Mouse (Mus musculus): ENCODE measurements at regions not wholly inside any gene's neighbourhood (a gene's known extent, or its start where the extent isn't known, plus 50 kb on each side); places are given as distances from the start of the nearest gene placed in this dataset.
"Not testable (repeated sequence)": the region's sequence is repeated elsewhere in the genome, so short reads cannot be mapped to it uniquely, and the experiment has no call there.

- DNase-seq: no peak
- Histone ChIP-seq H3K27me3 (replicated peaks; ENCODE audit: control insufficient read depth, insufficient read depth, low read length) (no peaks in the 10 kb centered on the region), H3K4me1 (ENCODE audit: control insufficient read depth, insufficient read depth, low read length) (no peaks in the 10 kb centered on the region), H3K27ac (ENCODE audit: insufficient read depth, low read depth, low read length) (no peak overlapping the region), H3K36me3 (ENCODE audit: control insufficient read depth, insufficient read depth, low read length) (no peaks in the 10 kb centered on the region), H3K4me3 (ENCODE audit: insufficient read depth, low read depth, low read length) (no peak overlapping the region)
- TF ChIP-seq POLR2A (IDR thresholded peaks at IDR 0.05; ENCODE audit: low read depth, low read length) (no peak), CTCF (conservative IDR thresholded peaks at IDR 0.05; ENCODE audit: insufficient read depth, insufficient read length, low read depth, low read length) (no peak)
- WGBS: 64% methylated on average over 1 of the region's 1 CpGs
These were observed 111.2 kb downstream of the Pou4f1 start for GRCm38 (mm10) chr14:104356636-104357035.

GRCm38 (mm10) chr14:104336783-104337182, 131.0 kb downstream of the Pou4f1 start:
- not testable (repeated sequence) for H3K27ac ChIP-seq (ENCODE audit: insufficient read depth, low read depth, low read length); H3K4me3 ChIP-seq (ENCODE audit: insufficient read depth, low read depth, low read length); DNase-seq; H3K36me3 ChIP-seq (ENCODE audit: control insufficient read depth, insufficient read depth, low read length); H3K27me3 ChIP-seq (replicated peaks; ENCODE audit: control insufficient read depth, insufficient read depth, low read length); H3K4me1 ChIP-seq (ENCODE audit: control insufficient read depth, insufficient read depth, low read length)
- WGBS: 97% methylated on average over 15 of the region's 15 CpGs

- Histone ChIP-seq H3K36me3 (ENCODE audit: control insufficient read depth, insufficient read depth, low read length) (no peaks in the 10 kb centered on the region), H3K27me3 (replicated peaks; ENCODE audit: control insufficient read depth, insufficient read depth, low read length) (no peaks in the 10 kb centered on the region), H3K27ac (ENCODE audit: insufficient read depth, low read depth, low read length) (no peak overlapping the region), H3K4me3 (ENCODE audit: insufficient read depth, low read depth, low read length) (no peak overlapping the region), H3K4me1 (ENCODE audit: control insufficient read depth, insufficient read depth, low read length) (no peaks in the 10 kb centered on the region)
- TF ChIP-seq CTCF (conservative IDR thresholded peaks at IDR 0.05; ENCODE audit: insufficient read depth, insufficient read length, low read depth, low read length) (no peak), POLR2A (IDR thresholded peaks at IDR 0.05; ENCODE audit: low read depth, low read length) (no peak)
- DNase-seq: no peak
- 19% methylated on average over 10 of the region's 10 CpGs for WGBS
These were observed 141.7 kb downstream of the Pou4f1 start for GRCm38 (mm10) chr14:104326089-104326488.

GRCm38 (mm10) chr14:104300141-104300540, 167.7 kb downstream of the Pou4f1 start:
- H3K4me1 ChIP-seq (ENCODE audit: control insufficient read depth, insufficient read depth, low read length): no peaks in the 10 kb centered on the region
- no peak overlapping the region for H3K4me3 ChIP-seq (ENCODE audit: insufficient read depth, low read depth, low read length)
- no peak for TF ChIP-seq POLR2A (IDR thresholded peaks at IDR 0.05; ENCODE audit: low read depth, low read length)
- TF ChIP-seq CTCF (conservative IDR thresholded peaks at IDR 0.05; ENCODE audit: insufficient read depth, insufficient read length, low read depth, low read length): no peak
- WGBS: 81% methylated on average over 5 of the region's 5 CpGs
- H3K27me3 ChIP-seq (replicated peaks; ENCODE audit: control insufficient read depth, insufficient read depth, low read length): no peaks in the 10 kb centered on the region
- H3K27ac ChIP-seq (ENCODE audit: insufficient read depth, low read depth, low read length): no peak overlapping the region
- no peaks in the 10 kb centered on the region for H3K36me3 ChIP-seq (ENCODE audit: control insufficient read depth, insufficient read depth, low read length)
- no peak for DNase-seq

GRCm38 (mm10) chr14:104298312-104298711, 169.5 kb downstream of the Pou4f1 start:
- no peaks in the 10 kb centered on the region for H3K36me3 ChIP-seq (ENCODE audit: control insufficient read depth, insufficient read depth, low read length)
- DNase-seq: no peak
- no peaks in the 10 kb centered on the region for H3K4me1 ChIP-seq (ENCODE audit: control insufficient read depth, insufficient read depth, low read length)
- 39% methylated on average over 4 of the region's 4 CpGs for WGBS
- H3K27ac ChIP-seq (ENCODE audit: insufficient read depth, low read depth, low read length): no peak overlapping the region
- no peak overlapping the region for H3K4me3 ChIP-seq (ENCODE audit: insufficient read depth, low read depth, low read length)
- TF ChIP-seq POLR2A (IDR thresholded peaks at IDR 0.05; ENCODE audit: low read depth, low read length) (no peak), CTCF (conservative IDR thresholded peaks at IDR 0.05; ENCODE audit: insufficient read depth, insufficient read length, low read depth, low read length) (no peak)
- no peaks in the 10 kb centered on the region for H3K27me3 ChIP-seq (replicated peaks; ENCODE audit: control insufficient read depth, insufficient read depth, low read length)

- H3K4me3 ChIP-seq (ENCODE audit: insufficient read depth, low read depth, low read length): no peak overlapping the region
- 29% methylated on average over 15 of the region's 15 CpGs for WGBS
- no peaks in the 10 kb centered on the region for H3K27me3 ChIP-seq (replicated peaks; ENCODE audit: control insufficient read depth, insufficient read depth, low read length)
- H3K27ac ChIP-seq (ENCODE audit: insufficient read depth, low read depth, low read length): no peak overlapping the region
- TF ChIP-seq POLR2A (IDR thresholded peaks at IDR 0.05; ENCODE audit: low read depth, low read length): no peak
- no peak for TF ChIP-seq CTCF (conservative IDR thresholded peaks at IDR 0.05; ENCODE audit: insufficient read depth, insufficient read length, low read depth, low read length)
- DNase-seq: no peak
- no peaks in the 10 kb centered on the region for H3K36me3 ChIP-seq (ENCODE audit: control insufficient read depth, insufficient read depth, low read length)
- no peaks in the 10 kb centered on the region for H3K4me1 ChIP-seq (ENCODE audit: control insufficient read depth, insufficient read depth, low read length)
These were observed 170.2 kb downstream of the Pou4f1 start for GRCm38 (mm10) chr14:104297316-104298311.

- Histone ChIP-seq H3K4me3 (ENCODE audit: insufficient read depth, low read depth, low read length) (no peak overlapping the region), H3K27ac (ENCODE audit: insufficient read depth, low read depth, low read length) (no peak overlapping the region), H3K4me1 (ENCODE audit: control insufficient read depth, insufficient read depth, low read length) (no peaks in the 10 kb centered on the region), H3K36me3 (ENCODE audit: control insufficient read depth, insufficient read depth, low read length) (no peaks in the 10 kb centered on the region), H3K27me3 (replicated peaks; ENCODE audit: control insufficient read depth, insufficient read depth, low read length) (no peaks in the 10 kb centered on the region)
- no peak for TF ChIP-seq POLR2A (IDR thresholded peaks at IDR 0.05; ENCODE audit: low read depth, low read length)
- TF ChIP-seq CTCF (conservative IDR thresholded peaks at IDR 0.05; ENCODE audit: insufficient read depth, insufficient read length, low read depth, low read length): no peak
- DNase-seq: no peak
- WGBS: 38% methylated on average over 4 of the region's 4 CpGs
These were observed 174.0 kb downstream of the Pou4f1 start for GRCm38 (mm10) chr14:104293814-104294213.

Data from kidney, adult 2 months (tissue).